Mouse (Mus musculus): Measurements from ENCODE around the gene Fam205c. TPM values are rescaled to one million over a fixed set of nuclear protein-coding genes. Genes with fewer than 3 reads are reported as not detected.
A peak's percentile ranks its signal among the peaks of the same experiment; 100 is the strongest.

Fam205c gene
- total and polyA plus RNA-seq, 2 experiments, result not detected

DNA sequence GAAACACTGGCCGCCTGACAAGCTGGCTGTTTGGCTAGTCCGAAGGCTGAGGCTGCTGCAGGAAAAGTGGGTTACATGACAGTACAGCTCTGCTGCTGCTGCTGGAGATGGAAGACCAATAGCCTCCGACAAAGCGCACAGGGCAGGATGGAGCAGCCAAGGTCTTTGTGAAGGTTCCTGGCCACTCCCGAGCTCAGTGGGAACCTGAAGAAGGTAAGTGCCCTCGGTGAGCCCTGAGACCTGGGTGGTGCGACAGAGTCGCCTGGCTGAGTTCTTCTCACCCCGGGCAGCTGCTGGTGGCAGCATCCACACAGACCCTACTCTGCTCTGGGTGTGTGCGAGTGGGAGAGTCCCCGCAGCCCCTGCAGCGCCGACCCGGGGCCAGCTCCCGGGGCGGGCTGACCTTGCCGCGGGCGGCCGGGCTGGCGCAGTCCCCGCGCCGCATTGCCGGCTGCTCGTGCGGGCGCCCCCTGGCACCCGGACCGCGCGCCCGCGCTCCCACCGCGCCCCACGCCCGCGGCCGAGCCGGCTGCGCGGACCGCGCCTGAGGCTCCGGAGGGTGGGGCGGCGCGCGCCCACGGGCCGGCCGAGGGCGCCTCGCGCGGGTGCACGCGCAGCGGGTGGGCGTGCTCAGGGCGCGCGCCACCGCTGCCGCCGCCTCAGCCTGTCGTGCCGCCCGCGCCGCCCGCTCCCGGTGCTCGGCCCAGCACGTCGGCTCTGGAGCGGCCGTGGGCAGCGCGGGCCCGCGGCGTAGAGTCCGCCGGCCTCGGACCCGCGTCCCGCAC lies 42.8 kb upstream of the Fam205c start, which contains the start of gene Phf24:
Phf24 (plus strand) TSS at position 44 of the 785 bp plus-strand sequence.
- no peaks in the 10 kb centered on the region for H3K36me3 ChIP-seq (ENCODE audit: control insufficient read depth, insufficient read depth, low read length)
- H3K79me2 ChIP-seq (ENCODE audit: control insufficient read depth, insufficient read depth, low read length), result no peaks in the 10 kb centered on the region
- H3K9ac ChIP-seq (ENCODE audit: low read depth, low read length), result no peak within 1 kb of the TSS
- H3K27me3 ChIP-seq (ENCODE audit: control insufficient read depth, insufficient read depth, low read length), result peaks cover 22% of the 10 kb centered on the region
- H3K4me3 ChIP-seq (ENCODE audit: insufficient read depth, low read depth, low read length), result peak within 1 kb of the TSS; percentile 36; the same call in 1 of the 2 replicates
- no peak for DNase-seq (ENCODE audit: extremely low read depth, low read depth, low spot score)
- 8% methylated on average over 89 of the region's 90 CpGs for WGBS
- no peak within 1 kb of the TSS for H3K27ac ChIP-seq (replicated peaks; ENCODE audit: insufficient read depth, low read depth, low read length)
- TF ChIP-seq CTCF (IDR thresholded peaks at IDR 0.05; ENCODE audit: low read depth, low read length) (no peak), POLR2A (IDR thresholded peaks at IDR 0.05; ENCODE audit: extremely low read depth, insufficient read depth, low read length) (no peak)
- no peaks in the 10 kb centered on the region for H3K4me1 ChIP-seq (ENCODE audit: control insufficient read depth, insufficient read depth, low read length)

DNA sequence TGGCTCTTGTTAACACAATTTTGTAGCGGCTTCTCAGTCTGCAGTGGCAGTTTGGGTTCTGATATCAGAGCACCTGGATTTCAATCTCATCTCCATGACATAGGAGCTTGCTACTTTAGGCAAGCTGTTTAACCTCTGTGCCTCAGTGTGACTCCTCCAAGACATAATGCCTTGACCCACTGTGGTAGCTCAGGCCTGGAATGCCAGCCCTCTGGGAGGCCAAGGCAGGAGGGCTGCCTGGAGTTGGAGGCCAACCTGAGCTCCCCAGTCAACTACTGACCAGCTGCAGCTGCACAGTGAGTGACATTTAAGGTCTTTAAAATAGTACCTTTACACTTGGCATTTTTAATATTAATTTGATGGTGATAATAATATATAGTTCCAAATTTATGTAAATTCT lies 41.9 kb upstream of the Fam205c start:
- DNase-seq (ENCODE audit: extremely low read depth, low read depth, low spot score), result no peak
- H3K27me3 ChIP-seq (ENCODE audit: control insufficient read depth, insufficient read depth, low read length), result peaks cover 22% of the 10 kb centered on the region
- no peaks in the 10 kb centered on the region for H3K4me1 ChIP-seq (ENCODE audit: control insufficient read depth, insufficient read depth, low read length)
- TF ChIP-seq CTCF (IDR thresholded peaks at IDR 0.05; ENCODE audit: low read depth, low read length) (no peak), POLR2A (IDR thresholded peaks at IDR 0.05; ENCODE audit: extremely low read depth, insufficient read depth, low read length) (no peak)
- H3K27ac ChIP-seq (replicated peaks; ENCODE audit: insufficient read depth, low read depth, low read length), result no peak overlapping the region
- no peak overlapping the region for H3K4me3 ChIP-seq (ENCODE audit: insufficient read depth, low read depth, low read length)
- no peak overlapping the region for H3K9ac ChIP-seq (ENCODE audit: low read depth, low read length)
- H3K36me3 ChIP-seq (ENCODE audit: control insufficient read depth, insufficient read depth, low read length), result no peaks in the 10 kb centered on the region
- WGBS, result 80% methylated on average over 1 of the region's 1 CpGs
- no peaks in the 10 kb centered on the region for H3K79me2 ChIP-seq (ENCODE audit: control insufficient read depth, insufficient read depth, low read length)

DNA sequence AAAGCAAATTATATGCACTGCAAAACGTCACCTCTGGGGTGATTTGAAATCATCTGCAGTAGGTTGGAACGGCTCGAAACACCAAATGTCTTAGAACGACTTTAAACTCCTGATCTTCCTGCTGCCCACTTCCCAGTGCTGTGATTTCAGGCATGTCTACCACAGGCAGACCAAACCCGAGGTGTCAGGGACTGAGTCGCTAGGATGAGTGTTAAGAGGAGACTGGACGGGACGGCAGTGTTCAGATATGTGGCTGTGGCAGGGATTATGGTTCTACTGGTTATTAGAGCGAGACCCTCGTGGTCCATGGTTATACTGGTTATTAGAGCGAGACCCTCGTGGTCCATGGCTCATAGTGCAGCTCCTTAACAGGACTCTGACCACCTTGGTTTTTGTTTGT lies 41.3 kb upstream of the Fam205c start:
- no peak overlapping the region for H3K27ac ChIP-seq (replicated peaks; ENCODE audit: insufficient read depth, low read depth, low read length)
- H3K9ac ChIP-seq (ENCODE audit: low read depth, low read length), result no peak overlapping the region
- no peaks in the 10 kb centered on the region for H3K36me3 ChIP-seq (ENCODE audit: control insufficient read depth, insufficient read depth, low read length)
- H3K4me1 ChIP-seq (ENCODE audit: control insufficient read depth, insufficient read depth, low read length), result no peaks in the 10 kb centered on the region
- 80% methylated on average over 12 of the region's 12 CpGs for WGBS
- H3K27me3 ChIP-seq (ENCODE audit: control insufficient read depth, insufficient read depth, low read length), result peaks cover 19% of the 10 kb centered on the region; the same call in 1 of the 2 replicates
- no peaks in the 10 kb centered on the region for H3K79me2 ChIP-seq (ENCODE audit: control insufficient read depth, insufficient read depth, low read length)
- no peak for TF ChIP-seq POLR2A (IDR thresholded peaks at IDR 0.05; ENCODE audit: extremely low read depth, insufficient read depth, low read length)
- TF ChIP-seq CTCF (IDR thresholded peaks at IDR 0.05; ENCODE audit: low read depth, low read length), result no peak
- no peak overlapping the region for H3K4me3 ChIP-seq (ENCODE audit: insufficient read depth, low read depth, low read length)
- DNase-seq (ENCODE audit: extremely low read depth, low read depth, low spot score), result no peak

DNA sequence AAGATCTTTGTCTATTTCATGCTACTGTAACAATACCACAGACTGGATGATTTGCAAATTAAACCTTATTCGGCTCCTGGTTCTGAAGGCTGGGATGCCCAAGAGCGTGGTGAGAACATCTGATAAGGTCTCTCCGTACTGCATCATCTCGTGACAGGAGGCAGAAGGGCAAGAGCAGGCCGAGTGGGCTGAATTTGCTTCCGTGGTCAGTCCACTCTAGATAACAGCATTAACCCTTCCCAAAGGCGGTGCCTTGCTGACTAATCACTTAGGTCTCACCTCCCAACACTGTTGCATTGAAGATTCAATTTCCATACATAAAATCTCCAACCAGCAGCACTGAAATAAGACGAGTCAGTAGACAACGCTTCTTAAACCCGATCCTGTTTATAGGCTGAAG lies 39.4 kb upstream of the Fam205c start:
- Histone ChIP-seq H3K36me3 (ENCODE audit: control insufficient read depth, insufficient read depth, low read length) (no peaks in the 10 kb centered on the region), H3K4me3 (ENCODE audit: insufficient read depth, low read depth, low read length) (no peak overlapping the region), H3K9ac (ENCODE audit: low read depth, low read length) (no peak overlapping the region), H3K27ac (replicated peaks; ENCODE audit: insufficient read depth, low read depth, low read length) (no peak overlapping the region), H3K4me1 (ENCODE audit: control insufficient read depth, insufficient read depth, low read length) (no peaks in the 10 kb centered on the region), H3K79me2 (ENCODE audit: control insufficient read depth, insufficient read depth, low read length) (no peaks in the 10 kb centered on the region), H3K27me3 (ENCODE audit: control insufficient read depth, insufficient read depth, low read length) (peaks cover 19% of the 10 kb centered on the region; the same call in 1 of the 2 replicates)
- no peak for TF ChIP-seq POLR2A (IDR thresholded peaks at IDR 0.05; ENCODE audit: extremely low read depth, insufficient read depth, low read length)
- no peak for TF ChIP-seq CTCF (IDR thresholded peaks at IDR 0.05; ENCODE audit: low read depth, low read length)
- DNase-seq (ENCODE audit: extremely low read depth, low read depth, low spot score), result no peak
- 40% methylated on average over 10 of the region's 10 CpGs for WGBS

DNA sequence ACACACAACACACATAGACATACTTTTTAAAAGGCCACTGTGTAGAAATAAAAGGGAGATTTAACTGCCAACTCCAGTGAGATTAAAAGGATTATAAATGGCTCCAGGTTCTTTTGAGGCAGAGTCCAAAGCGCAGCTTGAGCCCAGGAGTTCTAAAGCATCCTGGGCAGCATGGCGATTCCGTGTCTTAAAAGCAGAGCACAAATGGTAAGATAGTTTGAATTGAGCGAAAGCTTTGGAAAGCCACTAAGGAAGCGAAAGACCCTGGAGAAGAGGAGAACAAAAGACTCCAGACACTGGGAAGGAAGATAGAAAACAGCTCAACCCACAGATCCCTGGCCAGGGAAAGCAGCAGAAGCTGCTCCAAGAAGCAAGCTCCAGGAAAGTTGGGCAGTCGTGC lies 30.9 kb upstream of the Fam205c start:
- no peak for DNase-seq (ENCODE audit: extremely low read depth, low read depth, low spot score)
- H3K27ac ChIP-seq (replicated peaks; ENCODE audit: insufficient read depth, low read depth, low read length), result no peak overlapping the region
- H3K27me3 ChIP-seq (ENCODE audit: control insufficient read depth, insufficient read depth, low read length), result 0 out of 2 replicates have a peak, but pooled peaks cover 4% of the 10 kb centered on the region
- H3K36me3 ChIP-seq (ENCODE audit: control insufficient read depth, insufficient read depth, low read length), result no peaks in the 10 kb centered on the region
- no peaks in the 10 kb centered on the region for H3K79me2 ChIP-seq (ENCODE audit: control insufficient read depth, insufficient read depth, low read length)
- H3K9ac ChIP-seq (ENCODE audit: low read depth, low read length), result no peak overlapping the region
- H3K4me1 ChIP-seq (ENCODE audit: control insufficient read depth, insufficient read depth, low read length), result no peaks in the 10 kb centered on the region
- 88% methylated on average over 6 of the region's 6 CpGs for WGBS
- no peak for TF ChIP-seq CTCF (IDR thresholded peaks at IDR 0.05; ENCODE audit: low read depth, low read length)
- TF ChIP-seq POLR2A (IDR thresholded peaks at IDR 0.05; ENCODE audit: extremely low read depth, insufficient read depth, low read length), result no peak
- H3K4me3 ChIP-seq (ENCODE audit: insufficient read depth, low read depth, low read length), result no peak overlapping the region

DNA sequence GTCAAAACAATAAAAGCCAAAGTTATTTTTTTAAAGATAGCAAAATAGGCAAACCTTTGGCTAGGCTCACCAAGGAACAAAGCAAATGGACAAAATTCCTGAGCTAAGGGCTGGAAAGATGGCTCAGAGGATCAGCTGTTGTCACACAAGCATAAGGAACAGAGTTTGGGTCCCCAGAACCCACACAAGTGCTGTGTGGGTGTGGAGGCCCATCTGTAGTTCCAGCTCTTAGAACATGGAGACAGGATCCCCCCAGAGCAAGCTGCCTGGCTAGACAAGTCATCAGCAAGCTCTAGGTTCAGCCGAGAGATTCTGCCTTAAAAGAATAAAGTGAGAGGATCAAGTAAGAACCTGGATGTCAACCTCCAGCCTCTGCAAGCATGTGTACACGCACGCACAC lies 30.5 kb upstream of the Fam205c start:
- Histone ChIP-seq H3K9ac (ENCODE audit: low read depth, low read length) (no peak overlapping the region), H3K27me3 (ENCODE audit: control insufficient read depth, insufficient read depth, low read length) (0 out of 2 replicates have a peak, but pooled peaks cover 4% of the 10 kb centered on the region), H3K79me2 (ENCODE audit: control insufficient read depth, insufficient read depth, low read length) (no peaks in the 10 kb centered on the region), H3K36me3 (ENCODE audit: control insufficient read depth, insufficient read depth, low read length) (no peaks in the 10 kb centered on the region), H3K4me3 (ENCODE audit: insufficient read depth, low read depth, low read length) (no peak overlapping the region), H3K27ac (replicated peaks; ENCODE audit: insufficient read depth, low read depth, low read length) (no peak overlapping the region), H3K4me1 (ENCODE audit: control insufficient read depth, insufficient read depth, low read length) (no peaks in the 10 kb centered on the region)
- WGBS, result 95% methylated on average over 3 of the region's 3 CpGs
- no peak for DNase-seq (ENCODE audit: extremely low read depth, low read depth, low spot score)
- TF ChIP-seq POLR2A (IDR thresholded peaks at IDR 0.05; ENCODE audit: extremely low read depth, insufficient read depth, low read length) (no peak), CTCF (IDR thresholded peaks at IDR 0.05; ENCODE audit: low read depth, low read length) (no peak)
